8 mouse cellular contexts compared by ENCODE assay signal in the genomic region with DNA sequence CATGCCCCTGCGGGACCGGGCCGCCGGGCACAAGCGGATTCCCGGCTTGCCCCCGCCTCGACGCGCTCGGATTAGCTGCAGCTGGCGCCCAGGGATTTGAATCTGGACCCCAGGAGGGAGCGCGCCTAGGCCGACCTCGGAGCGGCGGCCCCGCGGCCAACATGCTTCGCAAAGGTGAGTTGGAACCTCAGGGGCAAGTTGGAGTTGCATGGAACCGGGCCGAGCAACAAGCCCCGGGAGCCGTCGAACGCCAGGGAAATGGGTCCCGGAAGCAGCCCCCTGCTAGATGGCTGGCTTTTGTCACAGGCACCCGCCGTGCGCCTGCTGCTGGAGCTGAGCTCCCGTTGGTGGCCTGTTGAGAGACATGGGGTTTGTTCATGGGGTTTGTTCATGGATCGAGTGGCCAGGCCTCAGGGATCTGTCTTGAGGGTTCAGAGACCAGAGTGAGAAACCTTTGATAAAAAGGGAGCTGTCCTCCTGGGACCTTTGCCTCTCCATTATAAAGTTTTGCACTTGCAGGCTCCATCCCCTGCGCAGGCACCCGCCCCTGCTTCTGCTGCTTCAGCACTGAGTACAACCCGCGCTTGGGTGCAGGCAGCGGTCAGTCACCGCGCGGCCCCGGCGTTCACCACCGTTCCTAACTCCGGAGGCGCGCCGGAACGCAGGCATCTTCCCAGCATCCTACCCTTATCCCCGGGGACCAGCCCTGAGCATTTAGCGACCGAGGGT. TPM values are rescaled to one million over a fixed set of nuclear protein-coding genes. Genes with fewer than 3 reads are reported as not detected.
DNase-seq lines count a peak whose midpoint lies in the region; ATAC-seq and TF ChIP-seq lines count a peak whose summit lies in the region.

No protein-coding gene starts in this region.

- ATAC-seq in forebrain, embryonic 11.5 days (replicated peaks; ENCODE audit: low FRiP score): no peak
- no peak for ATAC-seq in midbrain, embryonic 11.5 days (ENCODE audit: low FRiP score)

- TF ChIP-seq POLR2A in ES-Bruce4 (IDR thresholded peaks at IDR 0.05; ENCODE audit: insufficient read depth, low read length): no peak

- peaks cover 2% of the 10 kb centered on the region for H3K4me1 ChIP-seq in ES-Bruce4 (ENCODE audit: control insufficient read depth, insufficient read depth, low read length)
- H3K4me1 ChIP-seq in forebrain, embryonic 11.5 days (replicated peaks; ENCODE audit: control insufficient read depth, insufficient read depth, low read length): peaks cover 30% of the 10 kb centered on the region
- peaks cover 34% of the 10 kb centered on the region for H3K4me1 ChIP-seq in midbrain, embryonic 11.5 days (ENCODE audit: control insufficient read depth, insufficient read depth, low read length)

- H3K36me3 ChIP-seq in ES-Bruce4 (ENCODE audit: control insufficient read depth, insufficient read depth, low read length, poor library complexity, severe bottlenecking): no peaks in the 10 kb centered on the region
- H3K36me3 ChIP-seq in forebrain, embryonic 11.5 days (ENCODE audit: control insufficient read depth, insufficient read depth, low read length): no peaks in the 10 kb centered on the region
- H3K36me3 ChIP-seq in midbrain, embryonic 11.5 days (ENCODE audit: control insufficient read depth, insufficient read depth, low read length): no peaks in the 10 kb centered on the region

- H3K9ac ChIP-seq in ES-Bruce4 (ENCODE audit: low read depth, poor library complexity, severe bottlenecking): peak overlapping the region; percentile 81
- no peak overlapping the region for H3K9ac ChIP-seq in forebrain, embryonic 11.5 days (ENCODE audit: low read length)
- H3K9ac ChIP-seq in midbrain, embryonic 11.5 days (ENCODE audit: low read length): peak overlapping the region; percentile 51

- H3K9me3 ChIP-seq in ES-Bruce4 (replicated peaks; ENCODE audit: control insufficient read depth, insufficient read depth, low read length, poor library complexity, severe bottlenecking): no peaks in the 10 kb centered on the region
- H3K9me3 ChIP-seq in forebrain, embryonic 11.5 days (ENCODE audit: control insufficient read depth, low read length): no peaks in the 10 kb centered on the region
- no peaks in the 10 kb centered on the region for H3K9me3 ChIP-seq in midbrain, embryonic 11.5 days (ENCODE audit: control insufficient read depth, low read length)

- under 1% methylated on average over 52 of the region's 52 CpGs for whole genome bisulfite sequencing in forebrain, embryonic 11.5 days
- WGBS in midbrain, embryonic 11.5 days: under 1% methylated on average over 52 of the region's 52 CpGs

- TF ChIP-seq EP300 in ES-Bruce4 (IDR thresholded peaks at IDR 0.05; ENCODE audit: insufficient read depth, low read depth, low read length): no peak

- no peak for TF ChIP-seq CTCF in ES-Bruce4 (IDR thresholded peaks at IDR 0.05; ENCODE audit: low read depth, low read length)

- no peak overlapping the region for H3K27ac ChIP-seq in ES-Bruce4 (ENCODE audit: insufficient read depth, low read length)
- no peak overlapping the region for H3K27ac ChIP-seq in forebrain, embryonic 11.5 days (ENCODE audit: low read depth, low read length)
- 0 out of 2 replicates have a peak overlapping the region, but pooled peaks have one; percentile 30 for H3K27ac ChIP-seq in midbrain, embryonic 11.5 days (ENCODE audit: low read depth, low read length)

- peaks cover 7% of the 10 kb centered on the region; the same call in 1 of the 2 replicates for H3K27me3 ChIP-seq in ES-Bruce4 (ENCODE audit: control insufficient read depth, insufficient read depth, low read length, poor library complexity, severe bottlenecking)
- H3K27me3 ChIP-seq in forebrain, embryonic 11.5 days (ENCODE audit: control insufficient read depth, insufficient read depth, low read length): peaks cover 46% of the 10 kb centered on the region
- H3K27me3 ChIP-seq in midbrain, embryonic 11.5 days (ENCODE audit: control insufficient read depth, insufficient read depth, low read length): peaks cover 51% of the 10 kb centered on the region

- H3K4me2 ChIP-seq in forebrain, embryonic 11.5 days (ENCODE audit: low read depth, low read length, severe bottlenecking): peak overlapping the region; percentile 65
- peak overlapping the region; percentile 72 for H3K4me2 ChIP-seq in midbrain, embryonic 11.5 days

- peak overlapping the region; percentile 70 for H3K4me3 ChIP-seq in ES-Bruce4 (ENCODE audit: low read depth, low read length)
- peak overlapping the region; percentile 38 for H3K4me3 ChIP-seq in forebrain, embryonic 11.5 days (ENCODE audit: low read depth, low read length)
- peak overlapping the region; percentile 48 for H3K4me3 ChIP-seq in midbrain, embryonic 11.5 days (ENCODE audit: low read depth, low read length)

- peak; percentile 43 to 50 for DNase-seq in cerebellum, postnatal 36 days
- DNase-seq in cerebellum, postnatal 4 days (ENCODE audit: low spot score in 2 of 2): no peak
- DNase-seq in forebrain, embryonic 11.5 days (ENCODE audit: low spot score): peak; percentile 69
- DNase-seq in induced T-regulatory cell, adult 2 months (ENCODE audit: low read depth): peak; percentile 58
- DNase-seq in midbrain, embryonic 11.5 days (ENCODE audit: low spot score, missing footprints): peak; percentile 93
- no peak for DNase-seq in urinary bladder, postnatal 36 days (ENCODE audit: low spot score in 2 of 2)
- no peak for DNase-seq in right cerebral cortex, postnatal 14 days

RNA-seq across cellular contexts. Expression of gene Rtn4rl1, which starts 0.7 kb away (rescaled TPM):
- 0.96 and 1.6 TPM in 2 replicates for polyA plus RNA-seq in ES-Bruce4 (2011; ENCODE audit: insufficient read depth, insufficient read length, low read depth, missing spikeins)
- 1.0 and 1.1 TPM in 2 replicates for polyA plus RNA-seq in forebrain, embryonic 11.5 days (2014; fragmentation: Nextera tagmentation; extraction: Ambion mirVana)
- polyA plus RNA-seq in midbrain, embryonic 11.5 days (2014; fragmentation: Nextera tagmentation; extraction: Ambion mirVana): 4.6 TPM in 2 replicates

RNA-seq across cellular contexts. Expression of gene Dph1, which starts 3.2 kb away (rescaled TPM):
- 11.9 and 16.6 TPM in 2 replicates for polyA plus RNA-seq in ES-Bruce4 (2011; ENCODE audit: insufficient read depth, insufficient read length, low read depth, missing spikeins)
- polyA plus RNA-seq in forebrain, embryonic 11.5 days (2014; fragmentation: Nextera tagmentation; extraction: Ambion mirVana): 21.8 and 24.0 TPM in 2 replicates
- 15.3 and 17.3 TPM in 2 replicates for polyA plus RNA-seq in midbrain, embryonic 11.5 days (2014; fragmentation: Nextera tagmentation; extraction: Ambion mirVana)

RNA-seq across cellular contexts. Expression of gene Ovca2, which starts 15.7 kb away (rescaled TPM):
- polyA plus RNA-seq in ES-Bruce4 (2011; ENCODE audit: insufficient read depth, insufficient read length, low read depth, missing spikeins): 13.1 and 14.2 TPM in 2 replicates
- polyA plus RNA-seq in forebrain, embryonic 11.5 days (2014; fragmentation: Nextera tagmentation; extraction: Ambion mirVana): 32.7 and 34.4 TPM in 2 replicates
- 28.5 and 29.8 TPM in 2 replicates for polyA plus RNA-seq in midbrain, embryonic 11.5 days (2014; fragmentation: Nextera tagmentation; extraction: Ambion mirVana)

RNA-seq across cellular contexts. Expression of gene Hic1, which starts 25.0 kb away (rescaled TPM):
- 0.28 and 0.38 TPM in 2 replicates for polyA plus RNA-seq in ES-Bruce4 (2011; ENCODE audit: insufficient read depth, insufficient read length, low read depth, missing spikeins)
- polyA plus RNA-seq in forebrain, embryonic 11.5 days (2014; fragmentation: Nextera tagmentation; extraction: Ambion mirVana): 0.86 and 1.1 TPM in 2 replicates
- polyA plus RNA-seq in midbrain, embryonic 11.5 days (2014; fragmentation: Nextera tagmentation; extraction: Ambion mirVana): 0.34 and 0.57 TPM in 2 replicates

Comparison
In these comparisons a context has a peak if more than half of its experiments do, and no peak if none do; other contexts are left out.
1. DNase-seq: peak in cerebellum, postnatal 36 days (2 of 2), forebrain, embryonic 11.5 days (single experiment), induced T-regulatory cell, adult 2 months (single experiment) and midbrain, embryonic 11.5 days (single experiment); none in cerebellum, postnatal 4 days (0 of 2), urinary bladder, postnatal 36 days (0 of 2) and right cerebral cortex, postnatal 14 days (single experiment).
2. Peak in every context shown above with its lines, with median percentiles within 50 percentile points of each other: H3K4me3 ChIP-seq.